Mouse (Mus musculus): Measurements from ENCODE around the gene Adnp.
"Not testable (repeated sequence)": the region's sequence is repeated elsewhere in the genome, so short reads cannot be mapped to it uniquely, and the experiment has no call there.

The Adnp gene

GRCm38 (mm10) chr2:168158911-168159711, 47.8 kb downstream of the Adnp start:
- in situ Hi-C loops (cut with MboI; ENCODE audit: low sequenced_read_pairs) = no loop called here

GRCm38 (mm10) chr2:168157974-168158373, 48.9 kb downstream of the Adnp start:
- in situ Hi-C loops (cut with MboI; ENCODE audit: low sequenced_read_pairs) = not testable (repeated sequence)

DNA sequence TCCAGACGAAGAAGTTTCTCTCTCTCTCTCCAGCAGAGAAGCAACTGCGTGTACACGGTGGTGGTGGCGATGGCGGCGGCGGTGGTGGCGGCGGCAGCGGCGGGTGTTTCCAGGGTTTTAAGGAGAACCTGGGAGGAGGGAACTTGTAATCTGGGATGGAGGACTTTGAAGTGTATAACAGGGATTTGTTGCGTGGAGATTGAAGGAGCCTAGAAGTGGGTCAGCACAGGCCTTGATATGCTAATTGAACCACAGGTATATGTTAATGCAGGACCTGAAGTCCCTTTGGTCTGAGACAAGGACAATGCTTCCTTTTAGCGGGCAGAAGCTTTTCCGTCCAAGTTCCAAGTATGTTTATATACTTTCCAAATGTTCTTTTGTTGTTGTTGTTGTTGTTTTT, 50.6 kb downstream of the Adnp start:
- in situ Hi-C loops (cut with MboI; ENCODE audit: low sequenced_read_pairs) = no loop called here

GRCm38 (mm10) chr2:168155666-168156065, 51.2 kb downstream of the Adnp start:
- in situ Hi-C loops (cut with MboI; ENCODE audit: low sequenced_read_pairs) = no loop called here

GRCm38 (mm10) chr2:168154090-168154881, 52.6 kb downstream of the Adnp start:
- in situ Hi-C loops (cut with MboI; ENCODE audit: low sequenced_read_pairs) = no loop called here

DNA sequence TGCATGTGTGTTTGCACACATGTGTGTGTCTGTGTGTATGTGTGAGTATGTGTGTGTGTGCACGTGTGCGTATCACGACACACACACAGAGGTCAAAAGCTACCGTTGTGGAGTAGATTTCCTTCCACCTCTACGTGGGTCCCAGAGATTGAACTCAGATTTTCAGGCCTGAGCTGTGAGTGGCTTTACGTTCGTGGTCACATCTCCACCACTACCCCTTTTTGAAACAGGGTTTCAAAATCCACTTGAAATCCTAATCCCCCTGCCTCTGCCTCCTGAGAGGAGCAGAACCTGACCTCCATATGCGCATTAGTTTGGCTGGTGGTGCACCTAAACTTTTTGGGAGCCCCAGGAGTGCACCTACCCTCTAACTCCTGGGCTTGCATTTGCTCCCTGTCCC, 57.7 kb downstream of the Adnp start:
- in situ Hi-C loops (cut with MboI; ENCODE audit: low sequenced_read_pairs) = no loop called here

DNA sequence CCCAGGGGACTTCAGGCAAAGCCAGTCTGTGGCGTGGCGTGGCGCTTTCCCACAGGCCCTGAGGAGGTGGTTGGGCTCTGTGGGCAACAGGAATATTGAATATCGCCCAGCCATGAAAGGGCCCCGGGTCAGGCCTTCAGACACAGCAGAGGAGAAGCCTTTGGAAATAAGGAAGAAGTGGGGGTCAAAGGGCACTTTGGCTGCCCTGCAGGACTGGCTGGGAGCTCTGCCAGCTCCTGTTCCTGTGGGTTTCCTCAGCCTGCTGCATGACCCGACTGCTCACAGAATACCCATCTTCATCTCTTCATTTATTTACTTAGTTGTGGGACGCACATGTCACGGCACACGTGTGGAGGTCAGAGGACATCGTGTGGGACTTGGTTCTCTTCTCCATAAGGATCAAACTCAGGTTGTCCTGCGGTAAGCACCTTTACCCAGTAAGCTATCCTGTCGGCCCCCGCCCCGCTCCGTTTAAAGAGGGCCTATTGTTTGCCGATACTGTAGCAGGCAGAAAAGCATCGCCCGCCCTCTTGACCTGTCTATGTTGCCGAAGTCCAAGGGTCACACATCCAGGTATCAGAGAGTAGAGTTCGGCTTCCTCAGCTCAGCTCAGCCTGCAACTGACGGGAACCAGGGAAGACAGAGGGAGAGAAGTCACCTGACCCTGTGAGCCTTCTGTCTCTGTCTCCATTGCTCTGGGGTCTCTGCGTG, 59.0 kb downstream of the Adnp start:
- in situ Hi-C loops (cut with MboI; ENCODE audit: low sequenced_read_pairs) = no loop called here

DNA sequence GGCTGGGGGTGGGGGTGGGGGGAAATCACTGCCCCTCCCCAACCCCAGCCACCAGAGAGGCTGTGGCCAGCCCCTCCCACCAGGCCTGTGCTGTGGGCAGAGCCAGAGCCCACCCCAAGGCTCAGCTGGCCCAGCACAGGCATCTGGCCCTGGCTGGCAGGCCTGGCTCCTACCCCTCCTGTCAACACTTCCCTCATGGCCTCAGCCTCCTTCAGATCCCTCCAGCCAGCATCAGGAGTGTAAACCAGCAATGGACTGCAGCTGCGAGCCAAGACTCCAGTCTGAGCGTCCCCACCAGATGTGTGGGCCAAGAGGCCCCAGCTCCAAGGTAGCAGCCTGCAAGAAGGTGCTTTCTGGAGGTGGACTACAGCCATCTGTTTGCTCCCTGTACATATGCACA, 61.5 kb downstream of the Adnp start:
- in situ Hi-C loops (cut with MboI; ENCODE audit: low sequenced_read_pairs) = no loop called here

DNA sequence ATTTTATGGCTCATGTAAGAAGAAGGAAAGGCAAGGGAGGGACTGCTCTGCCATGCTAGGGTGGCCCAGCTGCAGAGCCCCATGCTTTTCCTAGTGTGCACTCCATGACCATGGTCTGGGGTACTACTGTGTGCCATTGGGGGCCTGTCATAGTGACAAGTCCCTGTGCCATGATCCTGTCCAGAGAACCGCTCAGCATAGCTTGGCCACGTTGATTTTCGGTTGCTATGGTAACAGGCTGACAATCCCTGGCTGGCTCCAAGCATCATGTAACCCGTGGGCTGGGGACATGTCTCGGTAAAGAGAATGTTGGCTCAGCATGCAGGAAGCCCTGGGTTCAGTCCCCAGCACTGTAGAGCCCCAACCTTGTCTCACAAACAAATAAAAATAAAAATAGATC, 63.1 kb downstream of the Adnp start:
- in situ Hi-C loops (cut with MboI; ENCODE audit: low sequenced_read_pairs) = no loop called here

DNA sequence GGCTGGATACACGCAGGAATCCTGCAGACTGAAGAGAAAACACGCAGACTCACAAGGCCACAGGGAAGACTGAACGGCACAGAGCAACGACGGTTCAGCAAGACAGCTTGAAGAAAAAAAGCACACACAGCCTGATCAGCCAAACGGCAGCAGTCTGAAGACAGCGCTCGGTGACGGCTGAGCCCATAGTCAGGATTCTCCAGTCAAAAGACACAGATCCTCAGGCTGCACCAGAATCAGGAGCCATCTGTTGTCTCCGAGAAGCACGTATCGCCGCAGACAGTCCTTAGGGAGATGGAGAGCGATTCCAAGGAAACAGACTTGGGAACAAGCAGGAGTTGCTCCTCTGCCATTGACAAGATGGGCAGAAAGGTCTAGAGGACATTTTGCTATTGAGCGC, 69.8 kb downstream of the Adnp start:
- in situ Hi-C loops (cut with MboI; ENCODE audit: low sequenced_read_pairs) = no loop called here

All from CH12F3 (cell line).